Mouse (Mus musculus): ENCODE data around the gene Nol10. TPM values are rescaled to one million over a fixed set of nuclear protein-coding genes. Genes with fewer than 3 reads are reported as not detected.

The Nol10 gene
- polyA plus RNA-seq, 1 experiment from 2014 or later: 23.5 TPM

DNA sequence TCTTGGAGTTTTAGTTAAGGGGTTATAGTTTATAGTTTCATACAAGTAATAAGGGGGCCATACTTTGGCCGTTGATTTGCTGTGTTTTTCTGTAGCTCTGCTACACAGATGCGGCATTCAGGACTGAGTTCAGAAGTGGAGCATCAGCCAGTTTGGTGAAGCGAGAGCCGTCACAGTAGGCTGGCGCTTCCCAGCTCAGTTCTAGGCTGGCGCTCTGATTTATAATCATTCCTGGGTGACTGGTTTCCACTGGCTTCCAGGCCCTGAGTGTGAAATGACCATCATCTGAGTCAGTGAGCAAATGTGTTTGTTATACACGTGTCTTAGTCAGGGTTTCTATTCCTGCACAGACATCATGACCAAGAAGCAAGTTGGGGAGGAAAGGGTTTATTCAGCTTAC lies 66.5 kb downstream of the Nol10 start:
- 84% methylated on average over 7 of the region's 7 CpGs for WGBS
- Histone ChIP-seq H3K4me1 (replicated peaks; ENCODE audit: control insufficient read depth, insufficient read depth, low read length) (no peaks in the 10 kb centered on the region), H3K4me3 (replicated peaks; ENCODE audit: low read length) (no peak overlapping the region), H3K9me3 (ENCODE audit: control insufficient read depth, low read length) (no peaks in the 10 kb centered on the region), H3K9ac (replicated peaks; ENCODE audit: low read depth, low read length) (no peak overlapping the region), H3K27ac (ENCODE audit: low read length) (no peak overlapping the region), H3K27me3 (replicated peaks; ENCODE audit: control insufficient read depth, insufficient read depth, low read length) (no peaks in the 10 kb centered on the region), H3K36me3 (ENCODE audit: control insufficient read depth, insufficient read depth) (peaks cover 15% of the 10 kb centered on the region), H3K4me2 (ENCODE audit: low read length) (no peak overlapping the region)
- no peak for ATAC-seq

DNA sequence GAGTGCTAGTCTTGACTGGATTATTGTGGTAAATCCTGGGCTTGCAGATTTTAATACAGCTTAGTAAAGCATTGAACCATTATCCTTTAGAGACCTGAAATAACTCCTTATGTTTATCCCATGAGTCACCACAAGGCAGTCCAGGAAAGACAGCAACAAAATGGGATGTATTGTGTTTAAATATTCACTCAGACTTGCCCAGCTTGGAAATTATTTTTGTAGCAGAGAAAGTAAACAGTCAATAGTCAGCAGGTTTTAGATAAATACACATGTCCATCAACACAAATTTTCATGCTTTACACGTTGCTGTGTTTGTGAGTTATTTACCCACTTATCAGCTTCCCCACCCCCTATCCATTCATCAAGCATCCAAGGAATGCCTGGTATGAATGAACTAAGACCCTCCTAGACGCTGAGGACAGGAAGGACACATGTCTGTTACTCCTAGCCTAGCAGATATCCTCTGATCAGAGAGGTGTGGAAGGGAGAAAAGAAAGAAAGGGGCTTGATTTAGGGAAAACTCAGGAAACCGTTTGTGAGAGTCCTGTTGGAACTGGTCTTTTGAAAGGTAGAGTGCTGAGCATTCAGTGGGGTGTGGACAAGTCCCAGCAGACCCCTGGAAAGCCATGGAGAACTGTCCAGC lies 72.0 kb downstream of the Nol10 start:
- H3K27ac ChIP-seq (ENCODE audit: low read length): no peak overlapping the region
- no peaks in the 10 kb centered on the region for H3K4me1 ChIP-seq (replicated peaks; ENCODE audit: control insufficient read depth, insufficient read depth, low read length)
- no peak for ATAC-seq
- H3K4me2 ChIP-seq (ENCODE audit: low read length): no peak overlapping the region
- H3K36me3 ChIP-seq (ENCODE audit: control insufficient read depth, insufficient read depth): peaks cover 28% of the 10 kb centered on the region
- H3K4me3 ChIP-seq (replicated peaks; ENCODE audit: low read length): no peak overlapping the region
- H3K9me3 ChIP-seq (ENCODE audit: control insufficient read depth, low read length): no peaks in the 10 kb centered on the region
- 47% methylated on average over 3 of the region's 3 CpGs for WGBS
- no peaks in the 10 kb centered on the region for H3K27me3 ChIP-seq (replicated peaks; ENCODE audit: control insufficient read depth, insufficient read depth, low read length)
- H3K9ac ChIP-seq (replicated peaks; ENCODE audit: low read depth, low read length): no peak overlapping the region

GRCm38 (mm10) chr12:17425254-17426169 lies 77.3 kb downstream of the Nol10 start:
- Histone ChIP-seq H3K4me2 (ENCODE audit: low read length) (no peak overlapping the region), H3K4me3 (replicated peaks; ENCODE audit: low read length) (no peak overlapping the region), H3K27ac (ENCODE audit: low read length) (peak overlapping the region; percentile 37), H3K4me1 (replicated peaks; ENCODE audit: control insufficient read depth, insufficient read depth, low read length) (no peaks in the 10 kb centered on the region), H3K27me3 (replicated peaks; ENCODE audit: control insufficient read depth, insufficient read depth, low read length) (no peaks in the 10 kb centered on the region), H3K9me3 (ENCODE audit: control insufficient read depth, low read length) (no peaks in the 10 kb centered on the region), H3K36me3 (ENCODE audit: control insufficient read depth, insufficient read depth) (peaks cover 13% of the 10 kb centered on the region; the same call in 1 of the 2 replicates), H3K9ac (replicated peaks; ENCODE audit: low read depth, low read length) (no peak overlapping the region)
- peak; percentile 72 for ATAC-seq
- WGBS: 79% methylated on average over 11 of the region's 11 CpGs

GRCm38 (mm10) chr12:17426735-17427134 lies 78.5 kb downstream of the Nol10 start:
- no peaks in the 10 kb centered on the region for H3K27me3 ChIP-seq (replicated peaks; ENCODE audit: control insufficient read depth, insufficient read depth, low read length)
- peak overlapping the region; percentile 62 for H3K27ac ChIP-seq (ENCODE audit: low read length)
- peak; percentile 54 for ATAC-seq

GRCm38 (mm10) chr12:17430578-17430977 lies 82.3 kb downstream of the Nol10 start:
- Histone ChIP-seq H3K27ac (ENCODE audit: low read length) (no peak overlapping the region), H3K4me3 (replicated peaks; ENCODE audit: low read length) (no peak overlapping the region), H3K4me2 (ENCODE audit: low read length) (no peak overlapping the region), H3K9me3 (ENCODE audit: control insufficient read depth, low read length) (no peaks in the 10 kb centered on the region), H3K27me3 (replicated peaks; ENCODE audit: control insufficient read depth, insufficient read depth, low read length) (no peaks in the 10 kb centered on the region), H3K4me1 (replicated peaks; ENCODE audit: control insufficient read depth, insufficient read depth, low read length) (no peaks in the 10 kb centered on the region), H3K36me3 (ENCODE audit: control insufficient read depth, insufficient read depth) (peaks cover 2% of the 10 kb centered on the region; the same call in 1 of the 2 replicates), H3K9ac (replicated peaks; ENCODE audit: low read depth, low read length) (no peak overlapping the region)
- ATAC-seq: no peak
- WGBS: 78% methylated on average over 2 of the region's 2 CpGs

More at GRCm38 (mm10) chr12:17426735-17427134, 78.5 kb downstream of the Nol10 start:
- Histone ChIP-seq H3K4me3 (replicated peaks; ENCODE audit: low read length) (no peak overlapping the region), H3K36me3 (ENCODE audit: control insufficient read depth, insufficient read depth) (peaks cover 10% of the 10 kb centered on the region; the same call in 1 of the 2 replicates), H3K9me3 (ENCODE audit: control insufficient read depth, low read length) (no peaks in the 10 kb centered on the region), H3K4me1 (replicated peaks; ENCODE audit: control insufficient read depth, insufficient read depth, low read length) (no peaks in the 10 kb centered on the region), H3K4me2 (ENCODE audit: low read length) (no peak overlapping the region), H3K9ac (replicated peaks; ENCODE audit: low read depth, low read length) (no peak overlapping the region)
- 33% methylated on average over 3 of the region's 3 CpGs for WGBS

DNA sequence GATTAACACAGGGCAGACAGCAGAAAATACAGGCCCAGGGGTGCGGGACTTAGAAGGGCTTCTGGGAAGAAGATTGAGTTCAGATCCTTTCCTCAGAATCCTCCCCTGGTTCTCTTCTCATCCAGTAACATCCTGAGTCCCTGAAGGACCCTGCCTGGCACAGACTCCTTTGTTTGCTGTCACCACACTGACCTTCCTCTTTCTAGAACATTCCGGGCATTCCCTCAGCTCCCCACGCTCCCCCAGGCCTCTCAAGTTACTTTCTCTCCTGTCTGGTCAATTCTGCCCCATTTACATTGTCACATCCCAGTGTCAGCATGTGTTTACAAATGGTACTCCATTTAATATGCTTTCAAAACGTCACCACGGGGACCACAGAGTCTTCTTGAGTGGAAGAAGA lies 82.9 kb downstream of the Nol10 start:
- Histone ChIP-seq H3K4me1 (replicated peaks; ENCODE audit: control insufficient read depth, insufficient read depth, low read length) (no peaks in the 10 kb centered on the region), H3K9me3 (ENCODE audit: control insufficient read depth, low read length) (no peaks in the 10 kb centered on the region), H3K27ac (ENCODE audit: low read length) (no peak overlapping the region), H3K36me3 (ENCODE audit: control insufficient read depth, insufficient read depth) (peaks cover 2% of the 10 kb centered on the region; the same call in 1 of the 2 replicates), H3K27me3 (replicated peaks; ENCODE audit: control insufficient read depth, insufficient read depth, low read length) (no peaks in the 10 kb centered on the region), H3K9ac (replicated peaks; ENCODE audit: low read depth, low read length) (no peak overlapping the region), H3K4me3 (replicated peaks; ENCODE audit: low read length) (no peak overlapping the region), H3K4me2 (ENCODE audit: low read length) (no peak overlapping the region)
- WGBS: 89% methylated on average over 5 of the region's 5 CpGs
- no peak for ATAC-seq

DNA sequence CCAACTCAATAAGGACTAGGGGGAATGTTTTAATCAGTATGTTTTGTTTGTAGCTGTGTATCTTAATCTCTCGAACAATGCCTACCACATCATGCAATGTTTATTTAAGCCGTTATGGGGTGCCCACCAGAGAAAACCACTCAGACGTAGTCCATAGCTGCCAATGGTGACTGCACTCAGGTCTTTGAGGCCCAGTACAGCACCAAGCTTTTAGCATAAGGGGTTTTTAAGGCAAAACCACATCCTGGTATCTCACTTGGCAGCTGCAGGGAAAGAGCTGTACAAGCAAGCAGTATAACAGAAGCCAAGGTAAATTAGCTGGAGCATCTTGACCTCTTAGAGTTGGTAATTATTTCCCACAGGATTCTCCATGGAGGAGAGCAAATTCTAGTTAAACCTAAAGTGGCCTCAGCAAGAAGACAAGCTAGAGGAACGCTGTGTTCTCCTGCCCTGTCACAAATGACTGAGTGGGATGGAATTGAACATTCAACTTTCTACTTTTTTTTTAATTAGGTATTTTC lies 83.6 kb downstream of the Nol10 start:
- H3K36me3 ChIP-seq (ENCODE audit: control insufficient read depth, insufficient read depth): peaks cover 2% of the 10 kb centered on the region; the same call in 1 of the 2 replicates
- ATAC-seq: no peak
- no peak overlapping the region for H3K9ac ChIP-seq (replicated peaks; ENCODE audit: low read depth, low read length)
- no peaks in the 10 kb centered on the region for H3K9me3 ChIP-seq (ENCODE audit: control insufficient read depth, low read length)
- no peak overlapping the region for H3K27ac ChIP-seq (ENCODE audit: low read length)
- H3K4me3 ChIP-seq (replicated peaks; ENCODE audit: low read length): no peak overlapping the region
- no peaks in the 10 kb centered on the region for H3K4me1 ChIP-seq (replicated peaks; ENCODE audit: control insufficient read depth, insufficient read depth, low read length)
- 88% methylated on average over 4 of the region's 4 CpGs for WGBS
- H3K4me2 ChIP-seq (ENCODE audit: low read length): no peak overlapping the region
- H3K27me3 ChIP-seq (replicated peaks; ENCODE audit: control insufficient read depth, insufficient read depth, low read length): no peaks in the 10 kb centered on the region

GRCm38 (mm10) chr12:17433712-17434111 lies 85.5 kb downstream of the Nol10 start:
- Histone ChIP-seq H3K36me3 (ENCODE audit: control insufficient read depth, insufficient read depth) (0 out of 2 replicates have a peak, but pooled peaks cover 2% of the 10 kb centered on the region), H3K27me3 (replicated peaks; ENCODE audit: control insufficient read depth, insufficient read depth, low read length) (no peaks in the 10 kb centered on the region), H3K4me1 (replicated peaks; ENCODE audit: control insufficient read depth, insufficient read depth, low read length) (peaks cover 3% of the 10 kb centered on the region), H3K9me3 (ENCODE audit: control insufficient read depth, low read length) (no peaks in the 10 kb centered on the region), H3K27ac (ENCODE audit: low read length) (no peak overlapping the region), H3K4me3 (replicated peaks; ENCODE audit: low read length) (no peak overlapping the region), H3K4me2 (ENCODE audit: low read length) (no peak overlapping the region), H3K9ac (replicated peaks; ENCODE audit: low read depth, low read length) (no peak overlapping the region)
- WGBS: 92% methylated on average over 4 of the region's 4 CpGs
- ATAC-seq: no peak

GRCm38 (mm10) chr12:17436471-17436870 lies 88.2 kb downstream of the Nol10 start:
- peaks cover 8% of the 10 kb centered on the region for H3K4me1 ChIP-seq (replicated peaks; ENCODE audit: control insufficient read depth, insufficient read depth, low read length)
- no peak overlapping the region for H3K27ac ChIP-seq (ENCODE audit: low read length)
- ATAC-seq: no peak
- H3K9me3 ChIP-seq (ENCODE audit: control insufficient read depth, low read length): no peaks in the 10 kb centered on the region
- H3K27me3 ChIP-seq (replicated peaks; ENCODE audit: control insufficient read depth, insufficient read depth, low read length): no peaks in the 10 kb centered on the region
- no peak overlapping the region for H3K4me2 ChIP-seq (ENCODE audit: low read length)
- no peak overlapping the region for H3K4me3 ChIP-seq (replicated peaks; ENCODE audit: low read length)
- H3K36me3 ChIP-seq (ENCODE audit: control insufficient read depth, insufficient read depth): no peaks in the 10 kb centered on the region
- no peak overlapping the region for H3K9ac ChIP-seq (replicated peaks; ENCODE audit: low read depth, low read length)
- WGBS: 90% methylated on average over 2 of the region's 2 CpGs

All from forebrain, embryonic 16.5 days (tissue).